In genomic region chr3:123321612-123322011, GRCm38 (mm10) we compare ENCODE assay signal across 8 mouse cellular contexts. TPM values are rescaled to one million over a fixed set of nuclear protein-coding genes. Genes with fewer than 3 reads are reported as not detected.
DNase-seq lines count a peak whose midpoint lies in the region; ATAC-seq and TF ChIP-seq lines count a peak whose summit lies in the region.

No protein-coding gene starts in this region.

- no peaks in the 10 kb centered on the region for H3K27me3 ChIP-seq in forebrain, embryonic 11.5 days (ENCODE audit: control insufficient read depth, insufficient read depth, low read length)
- H3K27me3 ChIP-seq in forebrain, embryonic 10.5 days (ENCODE audit: poor library complexity, severe bottlenecking), result no peaks in the 10 kb centered on the region
- H3K27me3 ChIP-seq in hindbrain, embryonic 12.5 days, result no peaks in the 10 kb centered on the region
- H3K27me3 ChIP-seq in midbrain, postnatal 0 days (ENCODE audit: insufficient read depth, low read length), result no peaks in the 10 kb centered on the region

- DNase-seq in forebrain, embryonic 11.5 days (ENCODE audit: low spot score), result no peak
- DNase-seq in forebrain, embryonic 10.5 days (ENCODE audit: extremely low spot score, low spot score), result no peak
- DNase-seq in 3134 (ENCODE audit: extremely low read depth, insufficient read length, low spot score), result peak; percentile 69
- DNase-seq in midbrain, postnatal 0 days (ENCODE audit: low spot score), result no peak
- no peak for DNase-seq in retina, embryonic 14.5 days (ENCODE audit: low spot score)
- DNase-seq in spleen, postnatal 36 days (ENCODE audit: low spot score in 2 of 2), result no peak

- no peaks in the 10 kb centered on the region for H3K9me3 ChIP-seq in forebrain, embryonic 11.5 days (ENCODE audit: control insufficient read depth, low read length)
- H3K9me3 ChIP-seq in forebrain, embryonic 10.5 days, result no peaks in the 10 kb centered on the region
- H3K9me3 ChIP-seq in hindbrain, embryonic 12.5 days (replicated peaks), result no peaks in the 10 kb centered on the region
- H3K9me3 ChIP-seq in midbrain, postnatal 0 days (ENCODE audit: low read length), result no peaks in the 10 kb centered on the region

- 83% methylated on average over 6 of the region's 6 CpGs for WGBS in forebrain, embryonic 11.5 days
- 87% methylated on average over 6 of the region's 6 CpGs for WGBS in forebrain, embryonic 10.5 days
- 86% methylated on average over 6 of the region's 6 CpGs for WGBS in hindbrain, embryonic 12.5 days
- 87% methylated on average over 6 of the region's 6 CpGs for WGBS in midbrain, postnatal 0 days

- TF ChIP-seq CTCF in midbrain, postnatal 0 days (IDR thresholded peaks at IDR 0.05), result no peak

- peak; percentile 41; the same call in 1 of the 2 replicates for ATAC-seq in forebrain, embryonic 11.5 days (replicated peaks; ENCODE audit: low FRiP score)
- 0 out of 2 replicates have a peak, but pooled peaks have one; percentile 33 for ATAC-seq in erythroblast, adult 5-6 weeks (replicated peaks; ENCODE audit: low FRiP score, poor library complexity, severe bottlenecking)
- ATAC-seq in hindbrain, embryonic 12.5 days (ENCODE audit: low FRiP score), result peak; percentile 59; the same call in 1 of the 2 replicates
- ATAC-seq in midbrain, postnatal 0 days (ENCODE audit: low FRiP score), result peak; percentile 26; the same call in 1 of the 2 replicates

- no peaks in the 10 kb centered on the region for H3K36me3 ChIP-seq in forebrain, embryonic 11.5 days (ENCODE audit: control insufficient read depth, insufficient read depth, low read length)
- H3K36me3 ChIP-seq in forebrain, embryonic 10.5 days (replicated peaks), result no peaks in the 10 kb centered on the region
- H3K36me3 ChIP-seq in hindbrain, embryonic 12.5 days, result no peaks in the 10 kb centered on the region
- no peaks in the 10 kb centered on the region for H3K36me3 ChIP-seq in midbrain, postnatal 0 days (ENCODE audit: insufficient read depth, low read length)

- H3K4me1 ChIP-seq in forebrain, embryonic 11.5 days (replicated peaks; ENCODE audit: control insufficient read depth, insufficient read depth, low read length), result no peaks in the 10 kb centered on the region
- H3K4me1 ChIP-seq in forebrain, embryonic 10.5 days, result no peaks in the 10 kb centered on the region
- no peaks in the 10 kb centered on the region for H3K4me1 ChIP-seq in hindbrain, embryonic 12.5 days
- H3K4me1 ChIP-seq in midbrain, postnatal 0 days (ENCODE audit: insufficient read depth, low read length), result no peaks in the 10 kb centered on the region

- H3K9ac ChIP-seq in forebrain, embryonic 11.5 days (ENCODE audit: low read length), result no peak overlapping the region
- H3K9ac ChIP-seq in hindbrain, embryonic 12.5 days, result no peak overlapping the region
- no peak overlapping the region for H3K9ac ChIP-seq in midbrain, postnatal 0 days (replicated peaks; ENCODE audit: low read length, poor library complexity, severe bottlenecking)

- H3K4me3 ChIP-seq in forebrain, embryonic 11.5 days (ENCODE audit: low read depth, low read length), result no peak overlapping the region
- H3K4me3 ChIP-seq in forebrain, embryonic 10.5 days, result no peak overlapping the region
- H3K4me3 ChIP-seq in hindbrain, embryonic 12.5 days, result no peak overlapping the region
- no peak overlapping the region for H3K4me3 ChIP-seq in midbrain, postnatal 0 days (ENCODE audit: low read depth, low read length)

- no peak overlapping the region for H3K27ac ChIP-seq in forebrain, embryonic 11.5 days (ENCODE audit: low read depth, low read length)
- H3K27ac ChIP-seq in forebrain, embryonic 10.5 days, result no peak overlapping the region
- H3K27ac ChIP-seq in hindbrain, embryonic 12.5 days, result no peak overlapping the region
- H3K27ac ChIP-seq in midbrain, postnatal 0 days (ENCODE audit: low read depth, low read length), result no peak overlapping the region

- H3K4me2 ChIP-seq in forebrain, embryonic 11.5 days (ENCODE audit: low read depth, low read length, severe bottlenecking), result no peak overlapping the region
- no peak overlapping the region for H3K4me2 ChIP-seq in hindbrain, embryonic 12.5 days (replicated peaks)
- H3K4me2 ChIP-seq in midbrain, postnatal 0 days (ENCODE audit: low read depth, low read length, poor library complexity, severe bottlenecking), result no peak overlapping the region

RNA-seq across cellular contexts. Expression of gene Sec24d, which starts 54.4 kb away (rescaled TPM):
- polyA plus RNA-seq in forebrain, embryonic 11.5 days (2014; fragmentation: Nextera tagmentation; extraction: Ambion mirVana), result 18.2 and 18.4 TPM in 2 replicates
- 16.9 and 18.0 TPM in 2 replicates for polyA plus RNA-seq in forebrain, embryonic 10.5 days (2016; fragmentation: Nextera tagmentation; extraction: Ambion mirVana)
- total RNA-seq in erythroblast, adult 5-6 weeks (2015; ENCODE audit: low replicate concordance), result 7.9 TPM in 2 replicates
- 2.6 and 8.2 TPM in 2 replicates for total RNA-seq in erythroblast, adult 5-6 weeks (2017; ENCODE audit: low replicate concordance)
- polyA plus RNA-seq in hindbrain, embryonic 12.5 days (2016; fragmentation: Nextera tagmentation; extraction: Ambion mirVana), result 33.0 and 38.8 TPM in 2 replicates
- 22.4 and 24.6 TPM in 2 replicates for total RNA-seq in midbrain, postnatal 0 days (2014; rRNA removed)
- polyA plus RNA-seq in midbrain, postnatal 0 days (2015; fragmentation: Nextera tagmentation; extraction: Ambion mirVana), result 10.9 and 11.2 TPM in 2 replicates
